Mouse (Mus musculus) G1E (cell line): Measurements from ENCODE around the gene Aldh5a1.

ENCODE experiments used
- CTCF ChIP-seq: IDR thresholded peaks from 2 replicates; pipeline ENCODE4 v1.5.1; 2012; ENCODE audit warnings: low read depth, low read length, inconsistent platforms, mixed read lengths
- GATA1 ChIP-seq: IDR thresholded peaks from 2 replicates; pipeline ENCODE4 v1.6.1; 2012; ENCODE audit warnings: borderline replicate concordance, low read length, inconsistent platforms, mixed read lengths
- GATA2 ChIP-seq: IDR thresholded peaks from 2 replicates; pipeline ENCODE4 v1.6.1; 2012; ENCODE audit warnings: low read depth, low read length, inconsistent platforms, borderline replicate concordance
- TAL1 ChIP-seq: conservative IDR thresholded peaks from 2 replicates; pipeline ENCODE4 v1.6.1; 2012; ENCODE audit warnings: low read depth, low read length, inconsistent platforms, mixed read lengths

DNA sequence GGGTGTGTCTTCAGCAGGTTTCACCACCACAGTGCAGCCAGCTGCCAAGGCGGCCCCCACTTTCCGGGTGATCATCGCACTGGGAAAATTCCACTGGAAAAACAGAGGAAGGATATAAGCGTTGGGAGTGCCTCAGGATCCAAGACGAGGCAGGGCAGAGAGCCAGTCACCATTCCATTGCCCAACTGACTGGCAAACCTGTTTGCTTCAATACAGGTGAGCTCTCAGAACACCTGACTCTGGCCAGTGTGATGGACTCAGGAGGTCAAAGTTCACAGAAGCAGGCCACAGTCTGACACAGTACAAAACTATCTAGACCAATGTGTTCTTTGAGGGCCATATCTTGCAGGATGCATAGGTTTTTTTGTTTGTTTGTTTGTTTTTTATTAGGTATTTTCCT lies 13.5 kb downstream of the Aldh5a1 start:
- no peak for TF ChIP-seq CTCF
- TF ChIP-seq GATA1, result no peak
- no peak for TF ChIP-seq TAL1
- TF ChIP-seq GATA2, result no peak
